Mouse (Mus musculus) heart, adult 18-20 months (tissue): ENCODE results near the gene Pdap1. TPM values are rescaled to one million over a fixed set of nuclear protein-coding genes. Genes with fewer than 3 reads are reported as not detected.
A peak's percentile ranks its signal among the peaks of the same experiment; 100 is the strongest.
"Not testable (repeated sequence)": the region's sequence is repeated elsewhere in the genome, so short reads cannot be mapped to it uniquely, and the experiment has no call there.

Experiments used
- DNase-seq, 2 experiments: peaks; one replicate each; pipeline ENCODE4 v3.0.0; 2021 to 2022; ENCODE audit warnings: mixed read lengths in 1 of 2
- long read RNA-seq, 2 experiments: library from polyadenylated mRNA; stranded (forward); transcript quantifications; one replicate each; pipeline ENCODE4 v2.0.0; 2021
- total RNA-seq, 2 experiments: library from RNA; stranded (reverse); gene quantifications; 2 replicates each; pipeline ENCODE4 v1.2.3; 2021

Gene Pdap1
- total RNA-seq: 10 to 100 TPM; 39.3 to 40.2 TPM
- long read RNA-seq, experiment 1, partial matches to known transcripts: 2 of 4 reads
- long read RNA-seq, experiment 1, other reads (novel, unspliced or antisense): 2 of 4 reads
- long read RNA-seq, experiment 2, partial matches to known transcripts: 0 of 2 reads
- long read RNA-seq, experiment 2, other reads (novel, unspliced or antisense): 2 of 2 reads

GRCm38 (mm10) chr5:145139571-145140519, at the start of gene Pdap1, which contains the start of gene Bud31:
Gene Pdap1, minus strand, starts transcription at chr5:145140238.
Gene Bud31, plus strand, starts transcription at chr5:145140362.
- DNase-seq: peak; percentile 95 to 99

GRCm38 (mm10) chr5:145189416-145189815, 49.4 kb upstream of the Pdap1 start:
- DNase-seq: no peak

- DNase-seq: no peak
Observed at GRCm38 (mm10) chr5:145185244-145185643, 45.2 kb upstream of the Pdap1 start.

GRCm38 (mm10) chr5:145178461-145178980, 38.5 kb upstream of the Pdap1 start:
- peak; percentile 26 to 40 for DNase-seq

- no peak for DNase-seq
Observed at GRCm38 (mm10) chr5:145167306-145167661, 27.2 kb upstream of the Pdap1 start.

- peak; percentile 99 to 100 for DNase-seq
Observed at GRCm38 (mm10) chr5:145166536-145167305, 26.7 kb upstream of the Pdap1 start, which contains the start of the genes Ptcd1 and Cpsf4. Gene Ptcd1, minus strand, starts transcription at chr5:145167108. Gene Cpsf4, plus strand, starts transcription at chr5:145167213.

GRCm38 (mm10) chr5:145165184-145165583, 25.1 kb upstream of the Pdap1 start:
- no peak for DNase-seq

GRCm38 (mm10) chr5:145164710-145165109, 24.7 kb upstream of the Pdap1 start:
- DNase-seq: peak; percentile 13 to 27

- no peak for DNase-seq
Observed at GRCm38 (mm10) chr5:145161361-145161760, 21.3 kb upstream of the Pdap1 start.

GRCm38 (mm10) chr5:145152690-145153089, 12.7 kb upstream of the Pdap1 start:
- no peak for DNase-seq

- DNase-seq: no peak
Observed at GRCm38 (mm10) chr5:145149294-145149693, 9.3 kb upstream of the Pdap1 start.

- DNase-seq: no peak
Observed at GRCm38 (mm10) chr5:145147748-145148147, 7.7 kb upstream of the Pdap1 start.

- DNase-seq: peak in 1 of 2 experiments; percentile 33
Observed at GRCm38 (mm10) chr5:145140611-145141010, 573 bp upstream of the Pdap1 start.

- DNase-seq: no peak
Observed at GRCm38 (mm10) chr5:145138836-145139235, 1.2 kb downstream of the Pdap1 start.

- not testable (repeated sequence) for DNase-seq
Observed at GRCm38 (mm10) chr5:145133275-145133674, 6.8 kb downstream of the Pdap1 start.

GRCm38 (mm10) chr5:145130995-145131394, 9.0 kb downstream of the Pdap1 start:
- no peak for DNase-seq

GRCm38 (mm10) chr5:145130191-145130590, 9.8 kb downstream of the Pdap1 start:
- peak; percentile 26 to 34 for DNase-seq

- not testable (repeated sequence) for DNase-seq
Observed at GRCm38 (mm10) chr5:145129773-145130172, 10.3 kb downstream of the Pdap1 start.

GRCm38 (mm10) chr5:145129124-145129523, 10.9 kb downstream of the Pdap1 start:
- peak; percentile 49 to 52 for DNase-seq

GRCm38 (mm10) chr5:145126580-145126979, 13.5 kb downstream of the Pdap1 start:
- DNase-seq: no peak

- DNase-seq: no peak
Observed at GRCm38 (mm10) chr5:145123396-145123795, 16.6 kb downstream of the Pdap1 start.

- DNase-seq: no peak
Observed at GRCm38 (mm10) chr5:145120921-145121320, 19.1 kb downstream of the Pdap1 start.
